ENCODE assay signal across 14 mouse cellular contexts in the genomic region with DNA sequence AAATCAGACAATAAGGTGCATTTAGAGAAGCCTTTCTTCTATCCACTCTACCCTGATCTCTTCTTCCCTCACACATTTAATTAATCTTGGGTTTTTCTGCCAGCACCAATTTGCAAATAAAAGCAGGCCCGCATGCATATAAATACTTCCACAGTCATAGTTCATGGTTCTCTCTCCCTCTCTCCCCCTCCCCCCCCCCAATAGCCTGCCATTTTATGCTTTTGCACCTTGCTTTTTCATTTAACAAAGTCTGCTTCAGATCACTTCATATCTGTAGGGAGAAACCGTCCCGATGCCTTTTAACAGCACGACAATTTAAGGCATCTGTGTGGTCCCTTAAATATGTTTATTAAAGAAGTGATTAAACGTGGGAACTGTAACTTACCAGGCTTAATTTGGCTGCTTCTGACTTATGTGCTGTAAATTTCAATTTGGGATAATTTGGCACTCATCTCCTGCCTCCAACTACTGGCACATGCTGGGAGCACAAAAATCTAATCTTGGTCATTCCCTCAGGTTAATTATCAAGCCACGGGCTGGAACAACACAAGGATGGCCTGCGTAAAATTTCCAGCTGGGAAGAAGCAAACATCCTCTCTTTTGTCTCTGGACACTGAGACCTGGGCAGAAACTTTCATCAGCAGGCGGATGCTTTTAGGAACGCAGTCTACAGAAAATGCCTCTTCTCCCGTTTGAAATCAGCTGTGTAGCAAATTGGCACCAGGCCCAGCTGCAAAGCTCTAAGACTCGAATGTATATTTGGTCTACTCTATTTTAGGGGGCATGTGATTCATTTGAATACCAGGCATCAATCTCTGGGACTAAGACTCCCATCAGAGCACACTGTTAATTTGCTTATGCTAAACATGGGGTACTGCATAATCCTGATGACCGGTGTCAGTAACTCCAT. TPM values are rescaled to one million over a fixed set of nuclear protein-coding genes. Genes with fewer than 3 reads are reported as not detected.
DNase-seq lines count a peak whose midpoint lies in the region; ATAC-seq and TF ChIP-seq lines count a peak whose summit lies in the region.
"Had no signal": no experiment of that assay in that cellular context is flagged by ENCODE, and none has a peak within 500 bp of the region (broad histone marks: within the 10 kb centered on the region; RNA-seq: fewer than 3 reads in every experiment).

No protein-coding gene starts in this region.

- no peak overlapping the region for H3K4me2 ChIP-seq in forebrain, embryonic 12.5 days
- no peak overlapping the region for H3K4me2 ChIP-seq in forebrain, embryonic 11.5 days (ENCODE audit: low read depth, low read length, severe bottlenecking)
- no peak overlapping the region for H3K4me2 ChIP-seq in lung, embryonic 14.5 days
- no peak overlapping the region for H3K4me2 ChIP-seq in heart, embryonic 12.5 days
- H3K4me2 ChIP-seq: limb, embryonic 12.5 days had no signal

- WGBS in forebrain, embryonic 12.5 days = 34% methylated on average over 12 of the region's 12 CpGs
- WGBS in forebrain, embryonic 11.5 days = 48% methylated on average over 12 of the region's 12 CpGs
- 34% methylated on average over 12 of the region's 12 CpGs for whole genome bisulfite sequencing in lung, embryonic 14.5 days
- 56% methylated on average over 12 of the region's 12 CpGs for WGBS in lung, adult 2 months
- WGBS in heart, embryonic 12.5 days = 56% methylated on average over 12 of the region's 12 CpGs

- peaks cover 16% of the 10 kb centered on the region for H3K4me1 ChIP-seq in forebrain, embryonic 12.5 days
- peaks cover 5% of the 10 kb centered on the region; the same call in 1 of the 2 replicates for H3K4me1 ChIP-seq in forebrain, embryonic 11.5 days (replicated peaks; ENCODE audit: control insufficient read depth, insufficient read depth, low read length)
- no peaks in the 10 kb centered on the region for H3K4me1 ChIP-seq in lung, embryonic 14.5 days (ENCODE audit: insufficient read depth)
- H3K4me1 ChIP-seq in lung, adult 2 months (ENCODE audit: control insufficient read depth, insufficient read depth, low read length) = no peaks in the 10 kb centered on the region
- peaks cover 8% of the 10 kb centered on the region; the same call in 1 of the 2 replicates for H3K4me1 ChIP-seq in heart, embryonic 12.5 days (replicated peaks)

- H3K9ac ChIP-seq in forebrain, embryonic 12.5 days = no peak overlapping the region
- H3K9ac ChIP-seq in forebrain, embryonic 11.5 days (ENCODE audit: low read length) = no peak overlapping the region
- H3K9ac ChIP-seq in lung, embryonic 14.5 days = no peak overlapping the region
- H3K9ac ChIP-seq in heart, embryonic 12.5 days = no peak overlapping the region
- H3K9ac ChIP-seq: limb, embryonic 12.5 days had no signal

- no peaks in the 10 kb centered on the region for H3K9me3 ChIP-seq in forebrain, embryonic 12.5 days
- H3K9me3 ChIP-seq in forebrain, embryonic 11.5 days (ENCODE audit: control insufficient read depth, low read length) = no peaks in the 10 kb centered on the region
- no peaks in the 10 kb centered on the region for H3K9me3 ChIP-seq in lung, embryonic 14.5 days (ENCODE audit: low read depth, low read length)
- no peaks in the 10 kb centered on the region for H3K9me3 ChIP-seq in heart, embryonic 12.5 days (replicated peaks)
- H3K9me3 ChIP-seq: limb, embryonic 12.5 days had no signal

- TF ChIP-seq POLR2A in lung, adult 2 months (IDR thresholded peaks at IDR 0.05; ENCODE audit: borderline replicate concordance, extremely low read depth, low read depth, low read length) = no peak

- no peaks in the 10 kb centered on the region for H3K36me3 ChIP-seq in forebrain, embryonic 12.5 days (replicated peaks)
- H3K36me3 ChIP-seq in forebrain, embryonic 11.5 days (ENCODE audit: control insufficient read depth, insufficient read depth, low read length) = no peaks in the 10 kb centered on the region
- no peaks in the 10 kb centered on the region for H3K36me3 ChIP-seq in lung, embryonic 14.5 days (ENCODE audit: insufficient read depth)
- H3K36me3 ChIP-seq in heart, embryonic 12.5 days = no peaks in the 10 kb centered on the region
- H3K36me3 ChIP-seq: limb, embryonic 12.5 days had no signal

- no peak for TF ChIP-seq CTCF in lung, embryonic 14.5 days (IDR thresholded peaks at IDR 0.05; ENCODE audit: low read depth)
- TF ChIP-seq CTCF in lung, adult 2 months (IDR thresholded peaks at IDR 0.05; ENCODE audit: insufficient read depth, low read length) = no peak

- H3K27ac ChIP-seq in forebrain, embryonic 12.5 days = peak overlapping the region; percentile 21; the same call in 1 of the 2 replicates
- no peak overlapping the region for H3K27ac ChIP-seq in forebrain, embryonic 11.5 days (ENCODE audit: low read depth, low read length)
- H3K27ac ChIP-seq in lung, embryonic 14.5 days (ENCODE audit: low read depth) = no peak overlapping the region
- no peak overlapping the region for H3K27ac ChIP-seq in heart, embryonic 12.5 days (ENCODE audit: poor library complexity, severe bottlenecking)
- H3K27ac ChIP-seq: heart, adult 2 months; limb, embryonic 12.5 days had no signal

- H3K27me3 ChIP-seq in forebrain, embryonic 12.5 days = no peaks in the 10 kb centered on the region
- no peaks in the 10 kb centered on the region for H3K27me3 ChIP-seq in forebrain, embryonic 11.5 days (ENCODE audit: control insufficient read depth, insufficient read depth, low read length)
- no peaks in the 10 kb centered on the region for H3K27me3 ChIP-seq in lung, embryonic 14.5 days (ENCODE audit: insufficient read depth, low read length)
- H3K27me3 ChIP-seq in heart, embryonic 12.5 days (replicated peaks) = no peaks in the 10 kb centered on the region
- H3K27me3 ChIP-seq: limb, embryonic 12.5 days; Patski had no signal

- intact Hi-C loops in left cerebral cortex, postnatal 10 days (cut with DNase I) = no loop called here

- no peak for ATAC-seq in forebrain, embryonic 12.5 days (ENCODE audit: low FRiP score)
- no peak for ATAC-seq in forebrain, embryonic 11.5 days (replicated peaks; ENCODE audit: low FRiP score)
- no peak for ATAC-seq in lung, embryonic 14.5 days (ENCODE audit: insufficient read depth)
- no peak for ATAC-seq in heart, embryonic 12.5 days (ENCODE audit: insufficient number of reproducible peaks, low FRiP score)
- ATAC-seq: Patski had no signal

- DNase-seq in forebrain, embryonic 11.5 days (ENCODE audit: low spot score) = no peak
- peak; percentile 76 for DNase-seq in lung, embryonic 14.5 days
- no peak for DNase-seq in lung, adult 2 months
- peak; percentile 63 to 71 for DNase-seq in left cerebral cortex, postnatal 10 days (ENCODE audit: extremely low spot score in 1 of 2, low spot score in 2 of 2)
- DNase-seq in right cerebral cortex, postnatal 25 days = peak; percentile 49
- no peak for DNase-seq in urinary bladder, postnatal 10 days (ENCODE audit: low spot score)
- DNase-seq: adrenal gland, postnatal 25 days; cerebellum, postnatal 36 days; heart, adult 2 months had no signal

- no peak overlapping the region for H3K4me3 ChIP-seq in forebrain, embryonic 12.5 days (replicated peaks)
- H3K4me3 ChIP-seq in forebrain, embryonic 11.5 days (ENCODE audit: low read depth, low read length) = no peak overlapping the region
- H3K4me3 ChIP-seq in lung, embryonic 14.5 days (ENCODE audit: low read depth, low read length) = no peak overlapping the region
- no peak overlapping the region for H3K4me3 ChIP-seq in lung, adult 2 months (replicated peaks; ENCODE audit: extremely low read depth, low read depth, low read length)
- no peak overlapping the region for H3K4me3 ChIP-seq in heart, embryonic 12.5 days
- H3K4me3 ChIP-seq: erythroblast, embryonic 14.5 days; heart, adult 2 months; limb, embryonic 12.5 days had no signal

RNA-seq across cellular contexts. Expression of gene Ank, which starts 4.9 kb away (rescaled TPM):
- polyA plus RNA-seq in forebrain, embryonic 12.5 days (2016; fragmentation: Nextera tagmentation; extraction: Ambion mirVana) = 9.0 and 10.3 TPM in 2 replicates
- polyA plus RNA-seq in forebrain, embryonic 11.5 days (2014; fragmentation: Nextera tagmentation; extraction: Ambion mirVana) = 6.8 and 7.5 TPM in 2 replicates
- polyA plus RNA-seq in lung, embryonic 14.5 days (2014; fragmentation: Nextera tagmentation; extraction: Ambion mirVana) = 9.2 and 9.6 TPM in 2 replicates
- 13.6 and 26.4 TPM in 2 replicates for polyA plus RNA-seq in lung, adult 2 months (2012; rRNA removed)
- 100 to 1,000 TPM; 165 to 172 TPM for total RNA-seq in left cerebral cortex, postnatal 10 days (2021)
- 12.6 and 14.7 TPM in 2 replicates for polyA plus RNA-seq in heart, embryonic 12.5 days (2016; fragmentation: Nextera tagmentation; extraction: Ambion mirVana)

Comparison
In these comparisons a context has a peak if more than half of its experiments do, and no peak if none do; other contexts are left out.
1. DNase-seq: peak in lung, embryonic 14.5 days (single experiment), left cerebral cortex, postnatal 10 days (2 of 2) and right cerebral cortex, postnatal 25 days (single experiment); none in forebrain, embryonic 11.5 days (single experiment), lung, adult 2 months (single experiment) and urinary bladder, postnatal 10 days (single experiment).